Mouse (Mus musculus) left cerebral cortex, adult 9 months (tissue): ENCODE measurements around the gene Dlg4.
A peak's percentile ranks its signal among the peaks of the same experiment; 100 is the strongest.

ENCODE experiments used
- DNase-seq, 2 experiments: peaks; one replicate each; pipeline ENCODE4 v3.0.0; 2022; ENCODE audit warnings: low spot score in 2 of 2

The Dlg4 gene

GRCm38 (mm10) chr11:70019495-70020021 is 2.8 kb downstream of the Dlg4 start:
- no peak for DNase-seq

GRCm38 (mm10) chr11:70020022-70020631 is 3.4 kb downstream of the Dlg4 start:
- DNase-seq, result no peak

- peak; percentile 77 to 84 for DNase-seq
These were observed 4.1 kb downstream of the Dlg4 start for GRCm38 (mm10) chr11:70020731-70021263.

GRCm38 (mm10) chr11:70021264-70022132 is 4.8 kb downstream of the Dlg4 start:
- DNase-seq, result peak; percentile 96 to 98

- no peak for DNase-seq
These were observed 6.9 kb downstream of the Dlg4 start for GRCm38 (mm10) chr11:70023481-70024150.

GRCm38 (mm10) chr11:70024151-70024514 is 7.4 kb downstream of the Dlg4 start:
- DNase-seq, result no peak

GRCm38 (mm10) chr11:70026689-70027088 is 9.9 kb downstream of the Dlg4 start:
- DNase-seq, result no peak

GRCm38 (mm10) chr11:70027397-70027796 is 10.7 kb downstream of the Dlg4 start:
- no peak for DNase-seq

GRCm38 (mm10) chr11:70028401-70029129 is 11.8 kb downstream of the Dlg4 start:
- no peak for DNase-seq

- DNase-seq, result peak; percentile 83 to 91
These were observed 12.5 kb downstream of the Dlg4 start for GRCm38 (mm10) chr11:70029130-70029801.

GRCm38 (mm10) chr11:70029829-70030550 is 13.2 kb downstream of the Dlg4 start:
- no peak for DNase-seq

- no peak for DNase-seq
These were observed 14.0 kb downstream of the Dlg4 start for GRCm38 (mm10) chr11:70030651-70031320.

GRCm38 (mm10) chr11:70031321-70031670 is 14.6 kb downstream of the Dlg4 start:
- DNase-seq, result no peak

- no peak for DNase-seq
These were observed 21.4 kb downstream of the Dlg4 start for GRCm38 (mm10) chr11:70038174-70038573.

- DNase-seq, result no peak
These were observed 22.9 kb downstream of the Dlg4 start for GRCm38 (mm10) chr11:70039631-70040030.

GRCm38 (mm10) chr11:70040184-70040583 is 23.4 kb downstream of the Dlg4 start:
- no peak for DNase-seq

- DNase-seq, result no peak
These were observed 25.8 kb downstream of the Dlg4 start for GRCm38 (mm10) chr11:70042309-70043085.

- no peak for DNase-seq
These were observed 26.9 kb downstream of the Dlg4 start for GRCm38 (mm10) chr11:70043665-70044064.

GRCm38 (mm10) chr11:70045435-70045834 is 28.7 kb downstream of the Dlg4 start:
- DNase-seq, result no peak
